Mouse (Mus musculus): ENCODE measurements around the gene Zfp184. TPM values are rescaled to one million over a fixed set of nuclear protein-coding genes. Genes with fewer than 3 reads are reported as not detected.

Zfp184 gene
- polyA plus RNA-seq (2012; rRNA removed) = 12.3 and 13.4 TPM in 2 replicates

GRCm38 (mm10) chr13:21944926-21945740 lies at the start of gene Zfp184:
Gene Zfp184, plus strand, starts transcription at chr13:21945094.

GRCm38 (mm10) chr13:21980981-21981802 lies 36.3 kb downstream of the Zfp184 start, which contains the start of gene Pom121l2:
Gene Pom121l2, plus strand, starts transcription at chr13:21981194.

GRCm38 (mm10) chr13:22009642-22010041 lies 64.7 kb downstream of the Zfp184 start, which contains the start of gene Prss16:
Gene Prss16, minus strand, starts transcription at chr13:22009742.

Other genes starting within 250 kb of the Zfp184 start
- not detected in 2 replicates for gene Olfr1359, start 247.0 kb upstream of the Zfp184 start, polyA plus RNA-seq (2012; rRNA removed)
- gene Hist1h2bl, start 229.0 kb upstream of the Zfp184 start, polyA plus RNA-seq (2012; rRNA removed) = 1.0 and 1.4 TPM in 2 replicates
- gene Hist1h2ai, start 228.7 kb upstream of the Zfp184 start, polyA plus RNA-seq (2012; rRNA removed) = 3.4 and 7.2 TPM in 2 replicates
- 7.7 and 8.9 TPM in 2 replicates for gene Hist1h3h, start 227.4 kb upstream of the Zfp184 start, polyA plus RNA-seq (2012; rRNA removed)
- gene Hist1h2bm, start 223.1 kb upstream of the Zfp184 start, polyA plus RNA-seq (2012; rRNA removed) = 2.3 and 3.4 TPM in 2 replicates
- 4.5 TPM in 2 replicates for gene Hist1h4j, start 210.0 kb upstream of the Zfp184 start, polyA plus RNA-seq (2012; rRNA removed)
- gene Hist1h4k, start 194.6 kb upstream of the Zfp184 start, polyA plus RNA-seq (2012; rRNA removed) = 5.4 and 10.0 TPM in 2 replicates
- gene Hist1h2ak, start 191.3 kb upstream of the Zfp184 start, polyA plus RNA-seq (2012; rRNA removed) = 4.8 and 5.9 TPM in 2 replicates
- 1.6 and 3.0 TPM in 2 replicates for gene Hist1h2bn, start 191.0 kb upstream of the Zfp184 start, polyA plus RNA-seq (2012; rRNA removed)
- 0.70 and 1.2 TPM in 2 replicates for gene Hist1h1b, start 164.5 kb upstream of the Zfp184 start, polyA plus RNA-seq (2012; rRNA removed)
- gene Hist1h3i, start 161.7 kb upstream of the Zfp184 start, polyA plus RNA-seq (2012; rRNA removed) = 6.0 and 8.7 TPM in 2 replicates
- 1.2 and 1.3 TPM in 2 replicates for gene Hist1h2an, start 157.9 kb upstream of the Zfp184 start, polyA plus RNA-seq (2012; rRNA removed)
- gene Hist1h2bp, start 157.6 kb upstream of the Zfp184 start, polyA plus RNA-seq (2012; rRNA removed) = 0.28 and 0.64 TPM in 2 replicates
- 1.2 and 3.8 TPM in 2 replicates for gene Hist1h2bq, start 134.9 kb upstream of the Zfp184 start, polyA plus RNA-seq (2012; rRNA removed)
- not detected in 2 replicates for gene Hist1h2ao, start 134.6 kb upstream of the Zfp184 start, polyA plus RNA-seq (2012; rRNA removed)
- not detected in 2 replicates for gene Hist1h4m, start 133.3 kb upstream of the Zfp184 start, polyA plus RNA-seq (2012; rRNA removed)
- 7.9 and 9.3 TPM in 2 replicates for gene Hist1h4n, start 112.9 kb upstream of the Zfp184 start, polyA plus RNA-seq (2012; rRNA removed)
- 8.6 and 10.7 TPM in 2 replicates for gene Hist1h2ap, start 111.6 kb upstream of the Zfp184 start, polyA plus RNA-seq (2012; rRNA removed)
- gene Hist1h2br, start 111.4 kb upstream of the Zfp184 start, polyA plus RNA-seq (2012; rRNA removed) = 1.7 and 2.6 TPM in 2 replicates
- gene Pom121l2, start 36.1 kb downstream of the Zfp184 start, polyA plus RNA-seq (2012; rRNA removed) = 0.03 and 0.04 TPM in 2 replicates
- not detected in 2 replicates for gene Prss16, start 64.6 kb downstream of the Zfp184 start, polyA plus RNA-seq (2012; rRNA removed)
- 0.89 and 1.4 TPM in 2 replicates for gene Hist1h2ah, start 90.5 kb downstream of the Zfp184 start, polyA plus RNA-seq (2012; rRNA removed)
- gene Hist1h2bk, start 90.8 kb downstream of the Zfp184 start, polyA plus RNA-seq (2012; rRNA removed) = 2.4 and 3.9 TPM in 2 replicates
- 7.9 and 9.4 TPM in 2 replicates for gene Hist1h4i, start 96.3 kb downstream of the Zfp184 start, polyA plus RNA-seq (2012; rRNA removed)
- gene Hist1h2ag, start 97.8 kb downstream of the Zfp184 start, polyA plus RNA-seq (2012; rRNA removed) = 6.1 and 6.9 TPM in 2 replicates
- 3.2 and 4.0 TPM in 2 replicates for gene Hist1h2bj, start 98.1 kb downstream of the Zfp184 start, polyA plus RNA-seq (2012; rRNA removed)
- 0.01 TPM in 2 replicates for gene Vmn1r188, start 139.3 kb downstream of the Zfp184 start, polyA plus RNA-seq (2012; rRNA removed)
- gene Vmn1r189, start 160.7 kb downstream of the Zfp184 start, polyA plus RNA-seq (2012; rRNA removed) = not detected in 2 replicates
- not detected in 2 replicates for gene Vmn1r191, start 238.9 kb downstream of the Zfp184 start, polyA plus RNA-seq (2012; rRNA removed)
- not detected in 2 replicates for gene Vmn1r192, start 246.0 kb downstream of the Zfp184 start, polyA plus RNA-seq (2012; rRNA removed)

Measured in central nervous system, embryonic 18 days (tissue).